ENCODE assay signal across 27 mouse cellular contexts in the genomic region with DNA sequence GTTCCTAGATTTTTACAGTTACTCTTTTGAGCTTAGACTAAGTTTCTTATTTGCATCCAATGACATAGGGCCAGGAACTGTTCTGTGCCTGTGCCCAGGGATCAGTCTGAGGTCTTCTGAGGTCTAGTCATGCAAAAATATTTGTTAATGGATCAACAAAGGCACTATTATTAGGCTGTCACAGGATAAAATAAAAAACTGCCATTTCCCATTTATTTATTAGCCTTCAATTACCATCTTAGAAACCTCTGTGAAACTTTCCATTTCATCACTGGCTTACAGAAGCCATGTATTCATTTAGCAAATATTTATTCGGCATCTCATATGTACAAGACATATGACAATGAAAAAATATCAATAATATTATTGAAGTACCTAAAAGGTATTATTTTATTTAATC. TPM values are rescaled to one million over a fixed set of nuclear protein-coding genes. Genes with fewer than 3 reads are reported as not detected.
A peak's percentile ranks its signal among the peaks of the same experiment; 100 is the strongest.
DNase-seq lines count a peak whose midpoint lies in the region; ATAC-seq and TF ChIP-seq lines count a peak whose summit lies in the region.
"Had no signal": no experiment of that assay in that cellular context is flagged by ENCODE, and none has a peak within 500 bp of the region (broad histone marks: within the 10 kb centered on the region; RNA-seq: fewer than 3 reads in every experiment).

No protein-coding gene starts in this region.

- no peak overlapping the region for H3K4me3 ChIP-seq in heart, embryonic 15.5 days
- no peak overlapping the region for H3K4me3 ChIP-seq in lung, postnatal 0 days (ENCODE audit: low read depth, low read length)
- H3K4me3 ChIP-seq in lung, adult 2 months (replicated peaks; ENCODE audit: extremely low read depth, low read depth, low read length), result no peak overlapping the region
- H3K4me3 ChIP-seq: forebrain, embryonic 15.5 days; limb, embryonic 15.5 days; megakaryocyte, embryonic 14.5 days; midbrain, embryonic 13.5 days; neural tube, embryonic 12.5 days; stomach, embryonic 15.5 days had no signal

- H3K9me3 ChIP-seq in heart, embryonic 15.5 days (replicated peaks), result no peaks in the 10 kb centered on the region
- no peaks in the 10 kb centered on the region for H3K9me3 ChIP-seq in lung, postnatal 0 days (ENCODE audit: low read length)
- H3K9me3 ChIP-seq: forebrain, embryonic 15.5 days; limb, embryonic 15.5 days; midbrain, embryonic 13.5 days; neural tube, embryonic 12.5 days; stomach, embryonic 15.5 days had no signal

- no peak overlapping the region for H3K4me2 ChIP-seq in heart, embryonic 15.5 days
- H3K4me2 ChIP-seq in lung, postnatal 0 days (replicated peaks; ENCODE audit: low read depth, low read length), result no peak overlapping the region
- H3K4me2 ChIP-seq: forebrain, embryonic 15.5 days; limb, embryonic 15.5 days; midbrain, embryonic 13.5 days; neural tube, embryonic 12.5 days; stomach, embryonic 15.5 days had no signal

- DNase-seq in heart, postnatal 25 days (ENCODE audit: low spot score), result no peak
- no peak for DNase-seq in lung, postnatal 0 days (ENCODE audit: low spot score)
- DNase-seq in lung, adult 2 months, result no peak
- DNase-seq in fibroblast of lung, adult 2 months (ENCODE audit: low read depth), result peak; percentile 22
- no peak for DNase-seq in neural tube, embryonic 10.5 days (ENCODE audit: extremely low spot score, low spot score)
- DNase-seq in right cerebral cortex, adult 18-20 months, result no peak
- DNase-seq: cerebellum, adult 9-10 months; gastrocnemius, postnatal 14 days; left cerebral cortex, postnatal 4 days; lung, postnatal 14 days; thymus, postnatal 25 days had no signal

- no peak for ATAC-seq in heart, embryonic 15.5 days (replicated peaks; ENCODE audit: insufficient number of reproducible peaks, insufficient read depth, low FRiP score, low read depth)
- ATAC-seq in lung, postnatal 0 days, result no peak
- ATAC-seq: activated CD4-positive, CD25-positive, alpha-beta regulatory T cell, adult 4 months; forebrain, embryonic 15.5 days; hindbrain, postnatal 0 days; intestine, embryonic 16.5 days; midbrain, embryonic 13.5 days had no signal

- peak overlapping the region; percentile 60; the same call in 1 of the 2 replicates for H3K27ac ChIP-seq in heart, embryonic 15.5 days
- peak overlapping the region; percentile 0; the same call in 1 of the 2 replicates for H3K27ac ChIP-seq in lung, postnatal 0 days (ENCODE audit: low read length)
- H3K27ac ChIP-seq: forebrain, embryonic 15.5 days; hindbrain, postnatal 0 days; limb, embryonic 15.5 days; midbrain, embryonic 13.5 days; neural tube, embryonic 12.5 days; stomach, embryonic 15.5 days had no signal

- no peak for TF ChIP-seq CTCF in lung, postnatal 0 days (IDR thresholded peaks at IDR 0.05)
- no peak for TF ChIP-seq CTCF in lung, adult 2 months (IDR thresholded peaks at IDR 0.05; ENCODE audit: insufficient read depth, low read length)

- no peaks in the 10 kb centered on the region for H3K27me3 ChIP-seq in heart, embryonic 15.5 days
- no peaks in the 10 kb centered on the region for H3K27me3 ChIP-seq in lung, postnatal 0 days (replicated peaks; ENCODE audit: insufficient read depth, low read length)
- H3K27me3 ChIP-seq: forebrain, embryonic 15.5 days; limb, embryonic 15.5 days; midbrain, embryonic 13.5 days; neural tube, embryonic 12.5 days; stomach, embryonic 15.5 days had no signal

- TF ChIP-seq POLR2A in lung, adult 2 months (IDR thresholded peaks at IDR 0.05; ENCODE audit: borderline replicate concordance, extremely low read depth, low read depth, low read length), result no peak

- intact Hi-C loops in heart, postnatal 25 days (cut with DNase I), result loop anchor here (5.0 kb wide), 1 partner anchor 51 kb away; no protein-coding TSS in a partner anchor

- H3K36me3 ChIP-seq in heart, embryonic 15.5 days, result no peaks in the 10 kb centered on the region
- H3K36me3 ChIP-seq in lung, postnatal 0 days (ENCODE audit: insufficient read depth, low read length), result no peaks in the 10 kb centered on the region
- H3K36me3 ChIP-seq: forebrain, embryonic 15.5 days; limb, embryonic 15.5 days; midbrain, embryonic 13.5 days; neural tube, embryonic 12.5 days; stomach, embryonic 15.5 days had no signal

- no peak overlapping the region for H3K9ac ChIP-seq in heart, embryonic 15.5 days
- no peak overlapping the region for H3K9ac ChIP-seq in lung, postnatal 0 days (replicated peaks; ENCODE audit: low read depth)
- H3K9ac ChIP-seq: forebrain, embryonic 15.5 days; limb, embryonic 15.5 days; midbrain, embryonic 13.5 days; neural tube, embryonic 12.5 days; stomach, embryonic 15.5 days had no signal

- H3K4me1 ChIP-seq in heart, embryonic 15.5 days (replicated peaks), result no peaks in the 10 kb centered on the region; the same call in 1 of the 2 replicates
- H3K4me1 ChIP-seq in lung, postnatal 0 days (ENCODE audit: insufficient read depth, low read depth, low read length), result no peaks in the 10 kb centered on the region
- peaks cover 7% of the 10 kb centered on the region for H3K4me1 ChIP-seq in lung, adult 2 months (ENCODE audit: control insufficient read depth, insufficient read depth, low read length)
- H3K4me1 ChIP-seq: forebrain, embryonic 15.5 days; limb, embryonic 15.5 days; midbrain, embryonic 13.5 days; neural tube, embryonic 12.5 days; stomach, embryonic 15.5 days had no signal

- no peak for TF ChIP-seq EP300 in lung, postnatal 0 days (IDR thresholded peaks at IDR 0.05)

- WGBS in heart, embryonic 15.5 days, result 84% methylated on average over 1 of the region's 1 CpGs
- WGBS in lung, postnatal 0 days, result 88% methylated on average over 1 of the region's 1 CpGs
- WGBS in lung, adult 2 months, result 49% methylated on average over 1 of the region's 1 CpGs

RNA-seq across cellular contexts. Expression of a gene that starts 20.3 kb away (rescaled TPM):
- polyA plus RNA-seq in heart, embryonic 15.5 days (2015; fragmentation: Nextera tagmentation; extraction: Ambion mirVana), result 0.10 TPM in 1 of 2 replicates, not detected in the other
- total RNA-seq in heart, postnatal 25 days (2021), result 10 to 100 TPM in 1 of 2 experiments, 1 to 10 TPM in 1; 3.0 to 11.3 TPM
- polyA plus RNA-seq in lung, postnatal 0 days (2015; fragmentation: Nextera tagmentation; extraction: Ambion mirVana), result not detected in 2 replicates
- 19.3 and 57.0 TPM in 2 replicates for polyA plus RNA-seq in lung, adult 2 months (2012; rRNA removed)
- total RNA-seq: hindbrain, postnatal 0 days; layer of hippocampus, postnatal 10 days; left cerebral cortex, adult 8-10 months; left cerebral cortex, postnatal 4 days; MEL had no signal
- polyA plus RNA-seq: activated CD4-positive, CD25-positive, alpha-beta regulatory T cell, adult 4 months; C2C12; forebrain, embryonic 15.5 days; hindbrain, embryonic 11.5 days; hindbrain, postnatal 0 days; intestine, embryonic 16.5 days; limb, embryonic 15.5 days; liver, embryonic 16.5 days; neural tube, embryonic 12.5 days; stomach, embryonic 15.5 days had no signal

RNA-seq across cellular contexts. Expression of a gene that starts 39.1 kb away (rescaled TPM):
- 71.6 and 74.4 TPM in 2 replicates for polyA plus RNA-seq in heart, embryonic 15.5 days (2015; fragmentation: Nextera tagmentation; extraction: Ambion mirVana)
- 1 to 10 TPM; 6.6 to 6.8 TPM for total RNA-seq in heart, postnatal 25 days (2021)
- polyA plus RNA-seq in lung, postnatal 0 days (2015; fragmentation: Nextera tagmentation; extraction: Ambion mirVana), result 19.0 and 21.4 TPM in 2 replicates
- polyA plus RNA-seq in lung, adult 2 months (2012; rRNA removed), result 0.15 and 0.57 TPM in 2 replicates

RNA-seq across cellular contexts. Expression of a gene that starts 57.9 kb away (rescaled TPM):
- polyA plus RNA-seq in heart, embryonic 15.5 days (2015; fragmentation: Nextera tagmentation; extraction: Ambion mirVana), result 14.8 and 19.1 TPM in 2 replicates
- total RNA-seq in heart, postnatal 25 days (2021), result 10 to 100 TPM; 11.5 to 11.7 TPM
- 42.2 and 46.4 TPM in 2 replicates for polyA plus RNA-seq in lung, postnatal 0 days (2015; fragmentation: Nextera tagmentation; extraction: Ambion mirVana)
- polyA plus RNA-seq in lung, adult 2 months (2012; rRNA removed), result 22.1 and 28.0 TPM in 2 replicates
- total RNA-seq: MEL had no signal

RNA-seq across cellular contexts. Expression of a gene that starts 59.4 kb away (rescaled TPM):
- 155 and 160 TPM in 2 replicates for polyA plus RNA-seq in heart, embryonic 15.5 days (2015; fragmentation: Nextera tagmentation; extraction: Ambion mirVana)
- total RNA-seq in heart, postnatal 25 days (2021), result 100 to 1,000 TPM; 300 to 346 TPM
- 144 and 177 TPM in 2 replicates for polyA plus RNA-seq in lung, postnatal 0 days (2015; fragmentation: Nextera tagmentation; extraction: Ambion mirVana)
- 71.3 and 141 TPM in 2 replicates for polyA plus RNA-seq in lung, adult 2 months (2012; rRNA removed)

Comparison
In these comparisons a context has a peak if more than half of its experiments do, and no peak if none do; other contexts are left out.
1. RNA of a gene that starts 20.3 kb away (polyA plus RNA-seq): 19.3 to 57.0 TPM in lung, adult 2 months; 0.10 TPM in heart, embryonic 15.5 days and not detected in lung, postnatal 0 days; every median in the first group is over 10 times any median in the second.
2. RNA of a gene that starts 39.1 kb away (polyA plus RNA-seq): 71.6 to 74.4 TPM in heart, embryonic 15.5 days and 19.0 to 21.4 TPM in lung, postnatal 0 days; 0.15 to 0.57 TPM in lung, adult 2 months; every median in the first group is over 10 times any median in the second.